In genomic region chr11:109126482-109126881, GRCm38 (mm10) we compare ENCODE assay signal across 14 mouse cellular contexts. TPM values are rescaled to one million over a fixed set of nuclear protein-coding genes. Genes with fewer than 3 reads are reported as not detected.
DNase-seq lines count a peak whose midpoint lies in the region; ATAC-seq lines count a peak whose summit lies in the region.
"Had no signal": no experiment of that assay in that cellular context is flagged by ENCODE, and none has a peak within 500 bp of the region (broad histone marks: within the 10 kb centered on the region; RNA-seq: fewer than 3 reads in every experiment).

No protein-coding gene starts in this region.

- peaks cover 10% of the 10 kb centered on the region for H3K4me1 ChIP-seq in hindbrain, embryonic 10.5 days (replicated peaks)
- no peaks in the 10 kb centered on the region for H3K4me1 ChIP-seq in hindbrain, embryonic 12.5 days
- H3K4me1 ChIP-seq: megakaryocyte, embryonic 14.5 days; neural tube, embryonic 13.5 days had no signal

- H3K4me3 ChIP-seq in hindbrain, embryonic 10.5 days, result no peak overlapping the region
- H3K4me3 ChIP-seq in hindbrain, embryonic 12.5 days, result no peak overlapping the region
- H3K4me3 ChIP-seq: megakaryocyte, embryonic 14.5 days; neural tube, embryonic 13.5 days had no signal

- no peak for ATAC-seq in hindbrain, embryonic 12.5 days (ENCODE audit: low FRiP score)
- ATAC-seq: forebrain, postnatal 0 days had no signal

- H3K9ac ChIP-seq in hindbrain, embryonic 12.5 days, result no peak overlapping the region
- H3K9ac ChIP-seq: forebrain, postnatal 0 days; neural tube, embryonic 13.5 days had no signal

- H3K9me3 ChIP-seq in hindbrain, embryonic 10.5 days, result no peaks in the 10 kb centered on the region; the same call in 1 of the 2 replicates
- H3K9me3 ChIP-seq in hindbrain, embryonic 12.5 days (replicated peaks), result no peaks in the 10 kb centered on the region
- H3K9me3 ChIP-seq: megakaryocyte, embryonic 14.5 days; neural tube, embryonic 13.5 days had no signal

- DNase-seq in hindbrain, embryonic 10.5 days (ENCODE audit: low spot score), result peak; percentile 10
- peak; percentile 73 for DNase-seq in adrenal gland, adult 2 months
- DNase-seq in heart, adult 9 months (ENCODE audit: low spot score in 2 of 2), result peak; percentile 38 to 39
- peak; percentile 53 for DNase-seq in lung, postnatal 14 days
- DNase-seq in natural killer cell, adult 2 months (ENCODE audit: low spot score in 2 of 2), result no peak
- DNase-seq in layer of hippocampus, adult 11-12 months (ENCODE audit: low spot score), result no peak
- DNase-seq in spleen, postnatal 10 days (ENCODE audit: low spot score in 2 of 2), result no peak
- DNase-seq: cerebellum, adult 8-10 months; forebrain, postnatal 0 days had no signal

- H3K27ac ChIP-seq in hindbrain, embryonic 10.5 days, result no peak overlapping the region
- no peak overlapping the region for H3K27ac ChIP-seq in hindbrain, embryonic 12.5 days
- H3K27ac ChIP-seq: neural tube, embryonic 13.5 days had no signal

- H3K4me2 ChIP-seq in hindbrain, embryonic 12.5 days (replicated peaks), result no peak overlapping the region
- H3K4me2 ChIP-seq: neural tube, embryonic 13.5 days had no signal

- no peaks in the 10 kb centered on the region for H3K36me3 ChIP-seq in hindbrain, embryonic 10.5 days
- no peaks in the 10 kb centered on the region for H3K36me3 ChIP-seq in hindbrain, embryonic 12.5 days
- H3K36me3 ChIP-seq: neural tube, embryonic 13.5 days had no signal

- no peaks in the 10 kb centered on the region for H3K27me3 ChIP-seq in hindbrain, embryonic 10.5 days (ENCODE audit: insufficient read depth, poor library complexity, severe bottlenecking)
- no peaks in the 10 kb centered on the region for H3K27me3 ChIP-seq in hindbrain, embryonic 12.5 days
- H3K27me3 ChIP-seq: megakaryocyte, embryonic 14.5 days; neural tube, embryonic 13.5 days had no signal

- 81% methylated on average over 7 of the region's 7 CpGs for WGBS in hindbrain, embryonic 10.5 days
- 62% methylated on average over 7 of the region's 7 CpGs for WGBS in hindbrain, embryonic 12.5 days

RNA-seq across cellular contexts. Expression of gene E030025P04Rik, which starts 17.7 kb away (rescaled TPM):
- polyA plus RNA-seq in hindbrain, embryonic 10.5 days (2016; fragmentation: Nextera tagmentation; extraction: Ambion mirVana), result not detected in 2 replicates
- polyA plus RNA-seq in hindbrain, embryonic 12.5 days (2016; fragmentation: Nextera tagmentation; extraction: Ambion mirVana), result not detected in 2 replicates
- not detected for total RNA-seq in adrenal gland, adult 2 months (2021)
- not detected in 2 replicates for polyA plus RNA-seq in adrenal gland, adult 2 months (2012; rRNA removed)
- total RNA-seq: forebrain, postnatal 0 days; left cerebral cortex, adult 8-10 months had no signal
- polyA plus RNA-seq: forebrain, postnatal 0 days; intestine, embryonic 14.5 days; neural tube, embryonic 13.5 days had no signal

Comparison
In these comparisons a context has a peak if more than half of its experiments do, and no peak if none do; other contexts are left out.
1. DNase-seq: peak in hindbrain, embryonic 10.5 days (single experiment), adrenal gland, adult 2 months (single experiment), heart, adult 9 months (2 of 2) and lung, postnatal 14 days (single experiment); none in natural killer cell, adult 2 months (0 of 2), layer of hippocampus, adult 11-12 months (single experiment) and spleen, postnatal 10 days (0 of 2).